18 mouse cellular contexts compared by ENCODE assay signal in genomic region chr10:120826381-120826780, GRCm38 (mm10).
DNase-seq lines count a peak whose midpoint lies in the region; ATAC-seq and TF ChIP-seq lines count a peak whose summit lies in the region.
"Had no signal": no experiment of that assay in that cellular context is flagged by ENCODE, and none has a peak within 500 bp of the region (broad histone marks: within the 10 kb centered on the region; RNA-seq: fewer than 3 reads in every experiment).

No protein-coding gene starts in this region.

- H3K27ac ChIP-seq in heart, embryonic 11.5 days (ENCODE audit: low read depth, low read length), result no peak overlapping the region
- no peak overlapping the region for H3K27ac ChIP-seq in stomach, postnatal 0 days (replicated peaks)
- H3K27ac ChIP-seq: embryonic facial prominence, embryonic 13.5 days; hindbrain, embryonic 14.5 days; kidney, postnatal 0 days; layer of hippocampus, adult 2 months; liver, embryonic 14.5 days had no signal

- 0 out of 2 replicates have a peak, but pooled peaks cover 2% of the 10 kb centered on the region for H3K36me3 ChIP-seq in heart, embryonic 11.5 days (ENCODE audit: control insufficient read depth, insufficient read depth, low read length)
- no peaks in the 10 kb centered on the region; the same call in 1 of the 2 replicates for H3K36me3 ChIP-seq in stomach, postnatal 0 days (ENCODE audit: control insufficient read depth, insufficient read depth, low read length)
- H3K36me3 ChIP-seq: embryonic facial prominence, embryonic 13.5 days had no signal

- H3K4me2 ChIP-seq in heart, embryonic 11.5 days, result no peak overlapping the region
- no peak overlapping the region for H3K4me2 ChIP-seq in stomach, postnatal 0 days (replicated peaks; ENCODE audit: low read depth)
- H3K4me2 ChIP-seq: embryonic facial prominence, embryonic 13.5 days; hindbrain, embryonic 14.5 days had no signal

- H3K9ac ChIP-seq in heart, embryonic 11.5 days (ENCODE audit: low read depth, low read length), result no peak overlapping the region
- no peak overlapping the region for H3K9ac ChIP-seq in stomach, postnatal 0 days (ENCODE audit: low read length)
- H3K9ac ChIP-seq: embryonic facial prominence, embryonic 13.5 days; hindbrain, embryonic 14.5 days; liver, embryonic 14.5 days had no signal

- no peak for TF ChIP-seq EP300 in stomach, postnatal 0 days (optimal IDR thresholded peaks at IDR 0.05)

- ATAC-seq in heart, embryonic 11.5 days (replicated peaks; ENCODE audit: insufficient number of reproducible peaks, low FRiP score, low TSS enrichment), result no peak
- peak; percentile 64 for ATAC-seq in granulocyte monocyte progenitor cell, adult 5-6 weeks (replicated peaks; ENCODE audit: poor library complexity, severe bottlenecking)
- no peak for ATAC-seq in stomach, postnatal 0 days (ENCODE audit: low FRiP score, low TSS enrichment)

- H3K4me1 ChIP-seq in heart, embryonic 11.5 days (ENCODE audit: control insufficient read depth, insufficient read depth, low read length), result 0 out of 2 replicates have a peak, but pooled peaks cover 3% of the 10 kb centered on the region
- H3K4me1 ChIP-seq in stomach, postnatal 0 days (replicated peaks; ENCODE audit: control insufficient read depth, insufficient read depth), result no peaks in the 10 kb centered on the region

- no peak overlapping the region for H3K4me3 ChIP-seq in heart, embryonic 11.5 days (ENCODE audit: low read depth, low read length)
- no peak overlapping the region for H3K4me3 ChIP-seq in stomach, postnatal 0 days (ENCODE audit: low read depth, low read length)
- H3K4me3 ChIP-seq: embryonic facial prominence, embryonic 13.5 days; layer of hippocampus, adult 2 months had no signal

- DNase-seq in heart, adult 11 months, result peak; percentile 67
- peak; percentile 34 for DNase-seq in retina, postnatal 1 day
- DNase-seq in retina, embryonic 14.5 days (ENCODE audit: low spot score), result no peak
- peak; percentile 9 for DNase-seq in stomach, postnatal 0 days (ENCODE audit: low spot score)
- DNase-seq in layer of hippocampus, postnatal 10 days (ENCODE audit: low spot score in 2 of 2), result no peak
- no peak for DNase-seq in testis, postnatal 14 days (ENCODE audit: low spot score)
- DNase-seq: adrenal gland, adult 8-10 months; cerebellum, adult 11-12 months; heart, postnatal 10 days; kidney, adult 11 months; thymus, adult 2 months had no signal

- WGBS in heart, embryonic 11.5 days (ENCODE audit: insufficient replicate concordance), result 69% methylated on average over 7 of the region's 7 CpGs
- 73% methylated on average over 7 of the region's 7 CpGs for WGBS in stomach, postnatal 0 days

- no peak for TF ChIP-seq CTCF in stomach, postnatal 0 days (IDR thresholded peaks at IDR 0.05; ENCODE audit: low read depth)

- H3K9me3 ChIP-seq in heart, embryonic 11.5 days (replicated peaks; ENCODE audit: control insufficient read depth, low read length), result no peaks in the 10 kb centered on the region
- H3K9me3 ChIP-seq in stomach, postnatal 0 days (ENCODE audit: control insufficient read depth, low read length), result no peaks in the 10 kb centered on the region
- H3K9me3 ChIP-seq: embryonic facial prominence, embryonic 13.5 days had no signal

- no peaks in the 10 kb centered on the region for H3K27me3 ChIP-seq in heart, embryonic 11.5 days (ENCODE audit: control insufficient read depth, insufficient read depth, low read length)
- H3K27me3 ChIP-seq in stomach, postnatal 0 days (ENCODE audit: control insufficient read depth, insufficient read depth, low read length), result no peaks in the 10 kb centered on the region
- H3K27me3 ChIP-seq: embryonic facial prominence, embryonic 13.5 days had no signal

Comparison
In these comparisons a context has a peak if more than half of its experiments do, and no peak if none do; other contexts are left out.
1. DNase-seq: peak in heart, adult 11 months (single experiment), retina, postnatal 1 day (single experiment) and stomach, postnatal 0 days (single experiment); none in retina, embryonic 14.5 days (single experiment), layer of hippocampus, postnatal 10 days (0 of 2) and testis, postnatal 14 days (single experiment).